Mouse (Mus musculus): ENCODE results near the gene Luzp2. TPM values are rescaled to one million over a fixed set of nuclear protein-coding genes. Genes with fewer than 3 reads are reported as not detected.

Gene Luzp2
- polyA plus RNA-seq, 1 experiment from 2014 or later = 0.38 TPM

GRCm38 (mm10) chr7:54893709-54894627 lies 58.7 kb downstream of the Luzp2 start:
- Histone ChIP-seq H3K4me1 (replicated peaks; ENCODE audit: control insufficient read depth, insufficient read depth, low read length) (no peaks in the 10 kb centered on the region), H3K9ac (ENCODE audit: low read depth, low read length) (no peak overlapping the region), H3K27ac (ENCODE audit: low read depth, low read length) (no peak overlapping the region), H3K9me3 (ENCODE audit: control insufficient read depth) (no peaks in the 10 kb centered on the region), H3K4me3 (ENCODE audit: low read depth, low read length) (no peak overlapping the region), H3K27me3 (replicated peaks; ENCODE audit: control insufficient read depth, insufficient read depth, low read length) (no peaks in the 10 kb centered on the region), H3K4me2 (replicated peaks; ENCODE audit: low read depth) (no peak overlapping the region), H3K36me3 (ENCODE audit: control insufficient read depth, insufficient read depth) (no peaks in the 10 kb centered on the region)
- 74% methylated on average over 3 of the region's 3 CpGs for WGBS
- TF ChIP-seq CTCF (IDR thresholded peaks at IDR 0.05; ENCODE audit: low read depth) = no peak
- ATAC-seq = no peak

- Histone ChIP-seq H3K36me3 (ENCODE audit: control insufficient read depth, insufficient read depth) (no peaks in the 10 kb centered on the region), H3K4me2 (replicated peaks; ENCODE audit: low read depth) (no peak overlapping the region), H3K4me3 (ENCODE audit: low read depth, low read length) (no peak overlapping the region), H3K27ac (ENCODE audit: low read depth, low read length) (no peak overlapping the region), H3K9ac (ENCODE audit: low read depth, low read length) (no peak overlapping the region), H3K9me3 (ENCODE audit: control insufficient read depth) (0 out of 2 replicates have a peak, but pooled peaks cover 5% of the 10 kb centered on the region), H3K4me1 (replicated peaks; ENCODE audit: control insufficient read depth, insufficient read depth, low read length) (no peaks in the 10 kb centered on the region), H3K27me3 (replicated peaks; ENCODE audit: control insufficient read depth, insufficient read depth, low read length) (no peaks in the 10 kb centered on the region)
- 60% methylated on average over 3 of the region's 3 CpGs for whole genome bisulfite sequencing
- no peak for TF ChIP-seq CTCF (IDR thresholded peaks at IDR 0.05; ENCODE audit: low read depth)
- ATAC-seq = no peak
Observed at GRCm38 (mm10) chr7:54898589-54898988, 63.3 kb downstream of the Luzp2 start.

GRCm38 (mm10) chr7:54909958-54910357 lies 74.7 kb downstream of the Luzp2 start:
- TF ChIP-seq CTCF (IDR thresholded peaks at IDR 0.05; ENCODE audit: low read depth) = no peak
- H3K9me3 ChIP-seq (ENCODE audit: control insufficient read depth) = no peaks in the 10 kb centered on the region
- H3K27me3 ChIP-seq (replicated peaks; ENCODE audit: control insufficient read depth, insufficient read depth, low read length) = no peaks in the 10 kb centered on the region
- H3K4me2 ChIP-seq (replicated peaks; ENCODE audit: low read depth) = no peak overlapping the region
- no peak for ATAC-seq
- H3K4me3 ChIP-seq (ENCODE audit: low read depth, low read length) = no peak overlapping the region
- WGBS = 74% methylated on average over 7 of the region's 7 CpGs
- H3K36me3 ChIP-seq (ENCODE audit: control insufficient read depth, insufficient read depth) = no peaks in the 10 kb centered on the region
- no peaks in the 10 kb centered on the region for H3K4me1 ChIP-seq (replicated peaks; ENCODE audit: control insufficient read depth, insufficient read depth, low read length)
- H3K27ac ChIP-seq (ENCODE audit: low read depth, low read length) = no peak overlapping the region
- H3K9ac ChIP-seq (ENCODE audit: low read depth, low read length) = no peak overlapping the region

- H3K27me3 ChIP-seq (replicated peaks; ENCODE audit: control insufficient read depth, insufficient read depth, low read length) = no peaks in the 10 kb centered on the region
- TF ChIP-seq CTCF (IDR thresholded peaks at IDR 0.05; ENCODE audit: low read depth) = no peak
- no peak overlapping the region for H3K4me3 ChIP-seq (ENCODE audit: low read depth, low read length)
- H3K9me3 ChIP-seq (ENCODE audit: control insufficient read depth) = no peaks in the 10 kb centered on the region
- no peak overlapping the region for H3K9ac ChIP-seq (ENCODE audit: low read depth, low read length)
- no peak for ATAC-seq
- WGBS = 53% methylated on average over 1 of the region's 1 CpGs
- H3K36me3 ChIP-seq (ENCODE audit: control insufficient read depth, insufficient read depth) = no peaks in the 10 kb centered on the region
- H3K27ac ChIP-seq (ENCODE audit: low read depth, low read length) = no peak overlapping the region
- H3K4me2 ChIP-seq (replicated peaks; ENCODE audit: low read depth) = no peak overlapping the region
- H3K4me1 ChIP-seq (replicated peaks; ENCODE audit: control insufficient read depth, insufficient read depth, low read length) = no peaks in the 10 kb centered on the region
Observed at GRCm38 (mm10) chr7:54914030-54914429, 78.7 kb downstream of the Luzp2 start.

GRCm38 (mm10) chr7:54921991-54922390 lies 86.7 kb downstream of the Luzp2 start:
- ATAC-seq = no peak
- no peak overlapping the region for H3K27ac ChIP-seq (ENCODE audit: low read depth, low read length)

GRCm38 (mm10) chr7:54956759-54957158 lies 121.5 kb downstream of the Luzp2 start:
- Histone ChIP-seq H3K4me2 (replicated peaks; ENCODE audit: low read depth) (no peak overlapping the region), H3K27me3 (replicated peaks; ENCODE audit: control insufficient read depth, insufficient read depth, low read length) (no peaks in the 10 kb centered on the region), H3K9me3 (ENCODE audit: control insufficient read depth) (no peaks in the 10 kb centered on the region), H3K9ac (ENCODE audit: low read depth, low read length) (no peak overlapping the region), H3K36me3 (ENCODE audit: control insufficient read depth, insufficient read depth) (no peaks in the 10 kb centered on the region), H3K4me1 (replicated peaks; ENCODE audit: control insufficient read depth, insufficient read depth, low read length) (no peaks in the 10 kb centered on the region), H3K27ac (ENCODE audit: low read depth, low read length) (no peak overlapping the region), H3K4me3 (ENCODE audit: low read depth, low read length) (no peak overlapping the region)
- TF ChIP-seq CTCF (IDR thresholded peaks at IDR 0.05; ENCODE audit: low read depth) = no peak
- ATAC-seq = no peak
- 90% methylated on average over 2 of the region's 2 CpGs for WGBS

More at GRCm38 (mm10) chr7:54921991-54922390, 86.7 kb downstream of the Luzp2 start:
- Histone ChIP-seq H3K36me3 (ENCODE audit: control insufficient read depth, insufficient read depth) (no peaks in the 10 kb centered on the region), H3K9ac (ENCODE audit: low read depth, low read length) (no peak overlapping the region), H3K27me3 (replicated peaks; ENCODE audit: control insufficient read depth, insufficient read depth, low read length) (no peaks in the 10 kb centered on the region), H3K4me3 (ENCODE audit: low read depth, low read length) (no peak overlapping the region), H3K4me2 (replicated peaks; ENCODE audit: low read depth) (no peak overlapping the region), H3K4me1 (replicated peaks; ENCODE audit: control insufficient read depth, insufficient read depth, low read length) (no peaks in the 10 kb centered on the region), H3K9me3 (ENCODE audit: control insufficient read depth) (no peaks in the 10 kb centered on the region)
- WGBS = 71% methylated on average over 3 of the region's 3 CpGs
- TF ChIP-seq CTCF (IDR thresholded peaks at IDR 0.05; ENCODE audit: low read depth) = no peak

Data from intestine, postnatal 0 days (tissue).